Mouse (Mus musculus): ENCODE data around the gene Tbk1. TPM values are rescaled to one million over a fixed set of nuclear protein-coding genes. Genes with fewer than 3 reads are reported as not detected.

Gene Tbk1
- total RNA-seq, 2 experiments from 2014 or later = 9.8 to 11.9 TPM

GRCm38 (mm10) chr10:121601272-121601671, 14.7 kb upstream of the Tbk1 start:
- DNase-seq = no peak
- intact Hi-C loops (cut with DNase I) = loop anchor here (5.0 kb wide), 1 partner anchor 44 kb away; no protein-coding TSS in a partner anchor

- intact Hi-C loops (cut with DNase I) = no loop called here
- no peak for DNase-seq
Observed at GRCm38 (mm10) chr10:121596580-121596979, 10.0 kb upstream of the Tbk1 start.

GRCm38 (mm10) chr10:121591106-121591505, 4.5 kb upstream of the Tbk1 start:
- intact Hi-C loops (cut with DNase I) = no loop called here
- DNase-seq = no peak

GRCm38 (mm10) chr10:121587371-121587840, 819 bp upstream of the Tbk1 start:
- intact Hi-C loops (cut with DNase I) = loop anchor here (5.0 kb wide), 1 partner anchor 35 kb away; no protein-coding TSS in a partner anchor

GRCm38 (mm10) chr10:121585791-121586642, 570 bp downstream of the Tbk1 start:
- intact Hi-C loops (cut with DNase I) = loop anchor here (5.0 kb wide), 1 partner anchor 36 kb away; no protein-coding TSS in a partner anchor
- no peak for DNase-seq

More at GRCm38 (mm10) chr10:121587371-121587840, 819 bp upstream of the Tbk1 start:
- DNase-seq = no peak

GRCm38 (mm10) chr10:121585056-121585790, 1.4 kb downstream of the Tbk1 start:
- intact Hi-C loops (cut with DNase I) = loop anchor here (5.0 kb wide), 1 partner anchor 37 kb away; no protein-coding TSS in a partner anchor
- no peak for DNase-seq

GRCm38 (mm10) chr10:121584033-121584432, 2.6 kb downstream of the Tbk1 start:
- intact Hi-C loops (cut with DNase I) = no loop called here
- DNase-seq = no peak

- intact Hi-C loops (cut with DNase I) = no loop called here
Observed at GRCm38 (mm10) chr10:121583016-121583415, 3.6 kb downstream of the Tbk1 start.

GRCm38 (mm10) chr10:121582287-121582686, 4.3 kb downstream of the Tbk1 start:
- intact Hi-C loops (cut with DNase I) = no loop called here
- no peak for DNase-seq

More at GRCm38 (mm10) chr10:121583016-121583415, 3.6 kb downstream of the Tbk1 start:
- DNase-seq = no peak

GRCm38 (mm10) chr10:121581405-121581804, 5.2 kb downstream of the Tbk1 start:
- no peak for DNase-seq
- intact Hi-C loops (cut with DNase I) = no loop called here

GRCm38 (mm10) chr10:121580381-121580780, 6.2 kb downstream of the Tbk1 start:
- DNase-seq = no peak
- intact Hi-C loops (cut with DNase I) = no loop called here

- intact Hi-C loops (cut with DNase I) = no loop called here
- DNase-seq = no peak
Observed at GRCm38 (mm10) chr10:121576372-121576771, 10.2 kb downstream of the Tbk1 start.

- intact Hi-C loops (cut with DNase I) = no loop called here
- DNase-seq = no peak
Observed at GRCm38 (mm10) chr10:121571511-121572147, 15.0 kb downstream of the Tbk1 start.

GRCm38 (mm10) chr10:121571031-121571430, 15.6 kb downstream of the Tbk1 start:
- no peak for DNase-seq
- intact Hi-C loops (cut with DNase I) = no loop called here

GRCm38 (mm10) chr10:121569796-121570195, 16.8 kb downstream of the Tbk1 start:
- no peak for DNase-seq
- intact Hi-C loops (cut with DNase I) = no loop called here

- no peak for DNase-seq
- intact Hi-C loops (cut with DNase I) = no loop called here
Observed at GRCm38 (mm10) chr10:121569001-121569589, 17.5 kb downstream of the Tbk1 start.

GRCm38 (mm10) chr10:121568534-121568933, 18.1 kb downstream of the Tbk1 start:
- intact Hi-C loops (cut with DNase I) = no loop called here
- no peak for DNase-seq

GRCm38 (mm10) chr10:121568026-121568425, 18.6 kb downstream of the Tbk1 start:
- no peak for DNase-seq
- intact Hi-C loops (cut with DNase I) = no loop called here

GRCm38 (mm10) chr10:121564447-121564846, 22.1 kb downstream of the Tbk1 start:
- intact Hi-C loops (cut with DNase I) = no loop called here
- DNase-seq = no peak

GRCm38 (mm10) chr10:121558231-121558630, 28.4 kb downstream of the Tbk1 start:
- no peak for DNase-seq

More at GRCm38 (mm10) chr10:121558231-121558630, 28.4 kb downstream of the Tbk1 start:
- intact Hi-C loops (cut with DNase I) = loop anchor here (5.0 kb wide), 1 partner anchor 44 kb away; no protein-coding TSS in a partner anchor

Measured in gastrocnemius, postnatal 36 days (tissue).